ENCODE assay signal across 9 mouse cellular contexts in the genomic region with DNA sequence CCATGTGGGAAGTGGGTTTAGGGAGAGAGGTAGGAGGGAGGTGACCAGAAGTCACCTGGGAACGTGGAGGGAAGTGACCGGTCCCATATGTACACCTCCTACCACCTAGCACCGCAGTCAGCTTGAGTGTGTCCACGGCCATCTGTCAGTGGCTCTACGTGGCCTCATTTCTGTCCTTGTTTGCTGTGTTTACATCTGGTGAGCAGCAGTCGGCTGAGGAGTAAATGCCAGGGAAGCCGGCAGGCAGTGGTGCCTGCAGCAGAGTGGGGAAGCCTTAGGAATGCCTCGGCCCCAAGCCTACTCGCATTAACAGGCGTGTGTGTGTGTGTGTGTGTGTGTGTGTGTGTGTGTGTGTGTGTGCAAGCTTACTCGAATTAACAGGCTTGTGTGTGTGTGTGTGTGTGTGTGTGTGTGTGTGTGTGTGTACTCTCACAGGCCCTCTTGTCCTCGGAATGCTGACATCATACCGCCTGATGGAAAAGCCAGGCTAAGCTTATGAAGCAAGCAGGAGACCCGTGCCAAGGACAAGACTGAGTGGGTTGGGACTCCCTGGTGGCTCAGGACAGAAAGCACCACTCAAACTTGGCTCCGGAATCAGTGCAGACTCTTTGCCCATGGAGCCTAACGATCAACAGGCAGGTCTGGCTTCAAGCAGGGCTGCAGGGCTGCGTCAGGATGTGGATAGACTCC. TPM values are rescaled to one million over a fixed set of nuclear protein-coding genes. Genes with fewer than 3 reads are reported as not detected.
A peak's percentile ranks its signal among the peaks of the same experiment; 100 is the strongest.
DNase-seq lines count a peak whose midpoint lies in the region; ATAC-seq and TF ChIP-seq lines count a peak whose summit lies in the region.
"Had no signal": no experiment of that assay in that cellular context is flagged by ENCODE, and none has a peak within 500 bp of the region (broad histone marks: within the 10 kb centered on the region; RNA-seq: fewer than 3 reads in every experiment).

No protein-coding gene starts in this region.

- H3K4me2 ChIP-seq in embryonic facial prominence, embryonic 13.5 days: no peak overlapping the region
- H3K4me2 ChIP-seq in hindbrain, embryonic 15.5 days: no peak overlapping the region
- no peak overlapping the region for H3K4me2 ChIP-seq in midbrain, postnatal 0 days (ENCODE audit: low read depth, low read length, poor library complexity, severe bottlenecking)
- no peak overlapping the region for H3K4me2 ChIP-seq in liver, postnatal 0 days (ENCODE audit: low read depth, low read length)

- peak; percentile 51 for ATAC-seq in frontal cortex, adult (ENCODE audit: low TSS enrichment)
- 0 out of 2 replicates have a peak, but pooled peaks have one; percentile 21 for ATAC-seq in embryonic facial prominence, embryonic 13.5 days (ENCODE audit: insufficient number of reproducible peaks, insufficient read depth, low FRiP score, low TSS enrichment, low read depth)
- peak; percentile 39 for ATAC-seq in hindbrain, embryonic 15.5 days (ENCODE audit: low FRiP score, low read depth)
- peak; percentile 35 for ATAC-seq in midbrain, postnatal 0 days (ENCODE audit: low FRiP score)
- ATAC-seq in liver, postnatal 0 days: no peak

- no peaks in the 10 kb centered on the region for H3K9me3 ChIP-seq in embryonic facial prominence, embryonic 13.5 days
- H3K9me3 ChIP-seq in hindbrain, embryonic 15.5 days: no peaks in the 10 kb centered on the region
- no peaks in the 10 kb centered on the region for H3K9me3 ChIP-seq in midbrain, postnatal 0 days (ENCODE audit: low read length)
- H3K9me3 ChIP-seq in liver, postnatal 0 days (ENCODE audit: low read length): no peaks in the 10 kb centered on the region

- peaks cover 46% of the 10 kb centered on the region for H3K36me3 ChIP-seq in embryonic facial prominence, embryonic 13.5 days
- peaks cover 34% of the 10 kb centered on the region for H3K36me3 ChIP-seq in hindbrain, embryonic 15.5 days
- H3K36me3 ChIP-seq in midbrain, postnatal 0 days (ENCODE audit: insufficient read depth, low read length): peaks cover 42% of the 10 kb centered on the region
- no peaks in the 10 kb centered on the region for H3K36me3 ChIP-seq in liver, postnatal 0 days (replicated peaks; ENCODE audit: insufficient read depth, low read length)

- H3K27me3 ChIP-seq in embryonic facial prominence, embryonic 13.5 days: no peaks in the 10 kb centered on the region
- no peaks in the 10 kb centered on the region for H3K27me3 ChIP-seq in hindbrain, embryonic 15.5 days
- no peaks in the 10 kb centered on the region for H3K27me3 ChIP-seq in midbrain, postnatal 0 days (ENCODE audit: insufficient read depth, low read length)
- no peaks in the 10 kb centered on the region for H3K27me3 ChIP-seq in liver, postnatal 0 days (ENCODE audit: insufficient read depth, low read length)

- 49% methylated on average over 17 of the region's 17 CpGs for WGBS in embryonic facial prominence, embryonic 13.5 days
- 50% methylated on average over 17 of the region's 17 CpGs for WGBS in hindbrain, embryonic 15.5 days
- WGBS in midbrain, postnatal 0 days: 49% methylated on average over 17 of the region's 17 CpGs
- WGBS in liver, postnatal 0 days (ENCODE audit: insufficient replicate concordance): 62% methylated on average over 16 of the region's 17 CpGs

- peaks cover 14% of the 10 kb centered on the region; the same call in 1 of the 2 replicates for H3K4me1 ChIP-seq in embryonic facial prominence, embryonic 13.5 days
- H3K4me1 ChIP-seq in hindbrain, embryonic 15.5 days (replicated peaks): peaks cover 18% of the 10 kb centered on the region
- H3K4me1 ChIP-seq in midbrain, postnatal 0 days (ENCODE audit: insufficient read depth, low read length): no peaks in the 10 kb centered on the region; the same call in 1 of the 2 replicates
- H3K4me1 ChIP-seq in liver, postnatal 0 days (ENCODE audit: insufficient read depth): no peaks in the 10 kb centered on the region

- no peak overlapping the region for H3K9ac ChIP-seq in embryonic facial prominence, embryonic 13.5 days
- H3K9ac ChIP-seq in hindbrain, embryonic 15.5 days: no peak overlapping the region
- H3K9ac ChIP-seq in midbrain, postnatal 0 days (replicated peaks; ENCODE audit: low read length, poor library complexity, severe bottlenecking): no peak overlapping the region; the same call in 1 of the 2 replicates
- H3K9ac ChIP-seq in liver, postnatal 0 days (replicated peaks): no peak overlapping the region

- no peak for TF ChIP-seq CTCF in midbrain, postnatal 0 days (IDR thresholded peaks at IDR 0.05)
- no peak for TF ChIP-seq CTCF in liver, postnatal 0 days (IDR thresholded peaks at IDR 0.05; ENCODE audit: low read depth)

- no peak for TF ChIP-seq EP300 in liver, postnatal 0 days (IDR thresholded peaks at IDR 0.05; ENCODE audit: low read depth)

- H3K27ac ChIP-seq in embryonic facial prominence, embryonic 13.5 days: peak overlapping the region; percentile 72
- peak overlapping the region; percentile 65 for H3K27ac ChIP-seq in hindbrain, embryonic 15.5 days (replicated peaks)
- peak overlapping the region; percentile 68 for H3K27ac ChIP-seq in midbrain, postnatal 0 days (ENCODE audit: low read depth, low read length)
- H3K27ac ChIP-seq in liver, postnatal 0 days (ENCODE audit: low read depth): no peak overlapping the region

- H3K4me3 ChIP-seq in embryonic facial prominence, embryonic 13.5 days: no peak overlapping the region
- no peak overlapping the region for H3K4me3 ChIP-seq in hindbrain, embryonic 15.5 days
- H3K4me3 ChIP-seq in midbrain, postnatal 0 days (ENCODE audit: low read depth, low read length): no peak overlapping the region
- no peak overlapping the region for H3K4me3 ChIP-seq in liver, postnatal 0 days (ENCODE audit: low read depth, low read length)

- no peak for DNase-seq in frontal cortex, postnatal 25 days (ENCODE audit: low spot score in 2 of 2)
- DNase-seq in MN1 (ENCODE audit: low spot score): peak; percentile 62
- peak; percentile 70 for DNase-seq in midbrain, postnatal 0 days (ENCODE audit: low spot score)
- no peak for DNase-seq in kidney, postnatal 14 days
- no peak for DNase-seq in liver, postnatal 0 days

RNA-seq across cellular contexts. Expression of gene Asphd2, which starts 11.9 kb away (rescaled TPM):
- 14.5 and 14.8 TPM in 2 replicates for polyA plus RNA-seq in embryonic facial prominence, embryonic 13.5 days (2015; fragmentation: Nextera tagmentation; extraction: Ambion mirVana)
- polyA plus RNA-seq in hindbrain, embryonic 15.5 days (2015; fragmentation: Nextera tagmentation; extraction: Ambion mirVana): 104 and 106 TPM in 2 replicates
- 167 and 192 TPM in 2 replicates for total RNA-seq in midbrain, postnatal 0 days (2014; rRNA removed)
- polyA plus RNA-seq in midbrain, postnatal 0 days (2015; fragmentation: Nextera tagmentation; extraction: Ambion mirVana): 153 and 162 TPM in 2 replicates
- polyA plus RNA-seq in liver, postnatal 0 days (2015; fragmentation: Nextera tagmentation; extraction: Ambion mirVana): 0.21 TPM in 1 of 2 replicates, not detected in the other

RNA-seq across cellular contexts. Expression of gene Gm6583, which starts 27.0 kb away (rescaled TPM):
- 0.18 and 0.34 TPM in 2 replicates for polyA plus RNA-seq in embryonic facial prominence, embryonic 13.5 days (2015; fragmentation: Nextera tagmentation; extraction: Ambion mirVana)
- 0.10 and 0.25 TPM in 2 replicates for polyA plus RNA-seq in hindbrain, embryonic 15.5 days (2015; fragmentation: Nextera tagmentation; extraction: Ambion mirVana)
- not detected in 2 replicates for total RNA-seq in midbrain, postnatal 0 days (2014; rRNA removed)
- 0.12 TPM in 1 of 2 replicates, not detected in the other for polyA plus RNA-seq in midbrain, postnatal 0 days (2015; fragmentation: Nextera tagmentation; extraction: Ambion mirVana)
- polyA plus RNA-seq in liver, postnatal 0 days (2015; fragmentation: Nextera tagmentation; extraction: Ambion mirVana): 0.16 and 0.17 TPM in 2 replicates
- total RNA-seq: layer of hippocampus, adult 18-20 months had no signal

RNA-seq across cellular contexts. Expression of gene Hps4, which starts 39.9 kb away (rescaled TPM):
- 42.4 and 42.9 TPM in 2 replicates for polyA plus RNA-seq in embryonic facial prominence, embryonic 13.5 days (2015; fragmentation: Nextera tagmentation; extraction: Ambion mirVana)
- 42.0 and 42.7 TPM in 2 replicates for polyA plus RNA-seq in hindbrain, embryonic 15.5 days (2015; fragmentation: Nextera tagmentation; extraction: Ambion mirVana)
- total RNA-seq in midbrain, postnatal 0 days (2014; rRNA removed): 34.9 and 41.1 TPM in 2 replicates
- 36.1 and 36.4 TPM in 2 replicates for polyA plus RNA-seq in midbrain, postnatal 0 days (2015; fragmentation: Nextera tagmentation; extraction: Ambion mirVana)
- 11.5 and 12.5 TPM in 2 replicates for polyA plus RNA-seq in liver, postnatal 0 days (2015; fragmentation: Nextera tagmentation; extraction: Ambion mirVana)

RNA-seq across cellular contexts. Expression of gene Srrd, which starts 39.9 kb away (rescaled TPM):
- 42.1 and 54.9 TPM in 2 replicates for polyA plus RNA-seq in embryonic facial prominence, embryonic 13.5 days (2015; fragmentation: Nextera tagmentation; extraction: Ambion mirVana)
- 57.6 and 58.9 TPM in 2 replicates for polyA plus RNA-seq in hindbrain, embryonic 15.5 days (2015; fragmentation: Nextera tagmentation; extraction: Ambion mirVana)
- total RNA-seq in midbrain, postnatal 0 days (2014; rRNA removed): 60.5 and 69.6 TPM in 2 replicates
- polyA plus RNA-seq in midbrain, postnatal 0 days (2015; fragmentation: Nextera tagmentation; extraction: Ambion mirVana): 49.0 and 59.3 TPM in 2 replicates
- polyA plus RNA-seq in liver, postnatal 0 days (2015; fragmentation: Nextera tagmentation; extraction: Ambion mirVana): 9.4 and 10.6 TPM in 2 replicates

RNA-seq across cellular contexts. Expression of gene Tfip11, which starts 56.6 kb away (rescaled TPM):
- polyA plus RNA-seq in embryonic facial prominence, embryonic 13.5 days (2015; fragmentation: Nextera tagmentation; extraction: Ambion mirVana): 31.8 and 32.8 TPM in 2 replicates
- 30.9 and 31.0 TPM in 2 replicates for polyA plus RNA-seq in hindbrain, embryonic 15.5 days (2015; fragmentation: Nextera tagmentation; extraction: Ambion mirVana)
- 19.8 and 20.8 TPM in 2 replicates for total RNA-seq in midbrain, postnatal 0 days (2014; rRNA removed)
- 27.4 and 29.0 TPM in 2 replicates for polyA plus RNA-seq in midbrain, postnatal 0 days (2015; fragmentation: Nextera tagmentation; extraction: Ambion mirVana)
- polyA plus RNA-seq in liver, postnatal 0 days (2015; fragmentation: Nextera tagmentation; extraction: Ambion mirVana): 6.7 and 8.0 TPM in 2 replicates

Comparison
In these comparisons a context has a peak if more than half of its experiments do, and no peak if none do; other contexts are left out.
1. DNase-seq: peak in MN1 (single experiment) and midbrain, postnatal 0 days (single experiment); none in frontal cortex, postnatal 25 days (0 of 2), kidney, postnatal 14 days (single experiment) and liver, postnatal 0 days (single experiment).
2. RNA of gene Asphd2, which starts 11.9 kb away (polyA plus RNA-seq): 153 to 162 TPM in midbrain, postnatal 0 days, 104 to 106 TPM in hindbrain, embryonic 15.5 days and 14.5 to 14.8 TPM in embryonic facial prominence, embryonic 13.5 days; 0.21 TPM in liver, postnatal 0 days; every median in the first group is over 10 times any median in the second.